Mouse (Mus musculus) small intestine, adult 2 months (tissue): ENCODE measurements around the gene Pip4k2a. TPM values are rescaled to one million over a fixed set of nuclear protein-coding genes. Genes with fewer than 3 reads are reported as not detected.

Experiments used
- H3K27ac ChIP-seq: fragments of 200-500 bp; 2 replicates; pipeline ENCODE4 v1.5.1; 2012; ENCODE audit warnings: low read depth, low read length, control low read depth, inconsistent platforms; ENCODE audit not compliant: insufficient read depth
- H3K27me3 ChIP-seq: fragments of 200-500 bp; 2 replicates; pipeline ENCODE4 v1.6.1; 2012; ENCODE audit warnings: mild to moderate bottlenecking, moderate library complexity, low read length, inconsistent platforms; ENCODE audit not compliant: control insufficient read depth, insufficient read depth
- H3K36me3 ChIP-seq: fragments of 200-500 bp; 2 replicates; pipeline ENCODE4 v1.6.1; 2012; ENCODE audit warnings: mild to moderate bottlenecking, low read length, control low read depth, inconsistent platforms; ENCODE audit not compliant: control insufficient read depth, insufficient read depth
- H3K4me1 ChIP-seq: fragments of 200-500 bp; 2 replicates; pipeline ENCODE4 v1.6.1; 2012; ENCODE audit warnings: low read length, inconsistent platforms, mixed read lengths; ENCODE audit not compliant: control insufficient read depth, insufficient read depth, insufficient read length
- H3K4me3 ChIP-seq: fragments of 200-500 bp; 2 replicates; pipeline ENCODE4 v1.5.1; 2012; ENCODE audit warnings: low read depth, mild to moderate bottlenecking, control low read depth, inconsistent platforms, low read length, moderate library complexity
- CTCF ChIP-seq: fragments of 200-500 bp; IDR thresholded peaks from 2 replicates; pipeline ENCODE4 v1.5.1; 2012; ENCODE audit warnings: low read depth, mild to moderate bottlenecking, control low read depth, inconsistent platforms, low read length, moderate library complexity, mixed read lengths; ENCODE audit not compliant: insufficient replicate concordance, insufficient read length; ENCODE audit errors: extremely low read depth
- POLR2A ChIP-seq: fragments of 200-500 bp; IDR thresholded peaks from 2 replicates; pipeline ENCODE4 v1.6.1; 2012; ENCODE audit warnings: low read depth, mild to moderate bottlenecking, control low read depth, inconsistent platforms, low read length, moderate library complexity
- WGBS: fragments of 180-500 bp; shearing (Covaris S2); methylation state at CpG from one replicate; pipeline ENCODE4 v1.1.7; 2018; 5-methylcytosine and 5-hydroxymethylcytosine counted together
- polyA plus RNA-seq: library from polyadenylated mRNA; depleted of rRNA; stranded (reverse); fragments of >200 nt; gene quantifications from 2 replicates; pipeline ENCODE4 v1.2.3, GENCODE M21; 2012

The Pip4k2a gene
- polyA plus RNA-seq, 1 experiment: 2.2 TPM

DNA sequence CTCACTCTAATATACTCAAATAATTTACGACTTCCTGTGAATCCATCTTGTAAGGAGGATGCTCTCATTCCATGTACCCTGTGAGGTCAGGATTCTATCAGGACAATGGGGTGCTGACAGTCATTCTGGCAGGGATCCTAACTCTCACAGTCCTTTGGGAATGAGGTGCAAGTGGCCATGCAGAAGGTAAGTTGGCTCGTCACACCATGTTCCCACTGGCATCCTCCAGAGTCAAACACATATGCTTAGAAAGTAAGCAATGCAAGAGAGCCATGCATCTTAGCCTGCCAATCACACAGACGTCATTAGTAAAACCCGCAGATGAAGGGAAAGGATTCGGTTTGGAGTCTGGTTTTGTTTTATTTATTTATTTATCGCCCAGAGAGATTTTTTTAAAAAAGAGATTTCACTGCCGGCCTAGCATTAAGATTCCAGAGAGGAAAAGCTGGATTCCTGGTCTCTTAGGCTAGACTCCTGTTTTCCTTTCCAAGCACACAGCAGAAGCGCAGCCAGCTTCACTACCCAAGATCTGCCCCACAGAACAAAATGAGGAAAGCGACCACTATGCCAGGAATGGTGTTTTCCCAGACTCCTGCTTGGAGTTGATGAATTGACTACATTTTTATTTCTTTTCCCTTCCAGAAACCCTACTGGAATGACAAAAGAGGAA, 82.4 kb downstream of the Pip4k2a start:
- Histone ChIP-seq H3K27me3 (no peaks in the 10 kb centered on the region), H3K27ac (no peak overlapping the region), H3K4me1 (peaks cover 5% of the 10 kb centered on the region; the same call in 1 of the 2 replicates), H3K36me3 (no peaks in the 10 kb centered on the region), H3K4me3 (no peak overlapping the region)
- 85% methylated on average over 9 of the region's 9 CpGs for WGBS
- TF ChIP-seq POLR2A (no peak), CTCF (no peak)

DNA sequence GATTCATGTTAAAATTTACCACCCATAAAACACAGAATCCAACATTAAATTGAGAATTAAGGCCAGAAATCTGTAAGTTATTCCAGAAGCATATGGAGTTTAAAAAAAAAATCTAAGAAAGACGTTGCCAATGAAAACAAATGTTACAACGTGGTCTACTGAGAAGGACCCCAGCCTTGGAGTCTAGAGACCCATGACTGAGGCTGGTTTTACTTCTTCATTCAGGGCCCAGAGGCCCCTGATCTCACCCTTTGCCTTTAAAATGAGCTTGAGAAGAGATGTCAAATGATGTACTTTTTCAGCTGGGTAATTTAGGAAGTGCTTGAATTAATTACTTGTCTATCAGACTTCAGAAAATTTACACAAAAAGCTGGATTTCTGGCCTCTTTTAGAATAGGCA, 83.2 kb downstream of the Pip4k2a start:
- Histone ChIP-seq H3K27ac (no peak overlapping the region), H3K27me3 (no peaks in the 10 kb centered on the region), H3K36me3 (no peaks in the 10 kb centered on the region), H3K4me1 (peaks cover 5% of the 10 kb centered on the region; the same call in 1 of the 2 replicates), H3K4me3 (no peak overlapping the region)
- WGBS: 80% methylated on average over 2 of the region's 2 CpGs
- no peak for TF ChIP-seq POLR2A
- TF ChIP-seq CTCF: no peak

DNA sequence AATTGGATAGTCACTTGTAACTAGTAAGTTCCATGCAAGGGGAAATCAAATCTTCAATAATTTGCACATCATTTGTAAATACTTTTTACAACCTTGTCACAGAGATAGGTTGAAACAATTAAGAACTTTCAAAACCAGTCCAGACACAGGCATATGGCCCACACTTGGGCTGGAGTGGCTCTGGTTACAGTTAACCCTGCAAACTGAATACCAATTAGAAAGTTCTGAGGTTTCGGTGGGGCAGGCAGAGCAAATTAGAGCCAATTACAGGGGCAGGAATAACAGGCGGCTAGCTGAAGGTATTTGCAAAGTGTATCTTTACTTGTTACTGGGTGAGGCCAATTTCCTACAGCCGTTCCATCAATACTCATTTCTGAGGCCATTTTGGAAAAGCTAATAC, 84.3 kb downstream of the Pip4k2a start:
- Histone ChIP-seq H3K27ac (no peak overlapping the region), H3K36me3 (no peaks in the 10 kb centered on the region), H3K27me3 (no peaks in the 10 kb centered on the region), H3K4me3 (no peak overlapping the region), H3K4me1 (peaks cover 5% of the 10 kb centered on the region; the same call in 1 of the 2 replicates)
- TF ChIP-seq CTCF (no peak), POLR2A (no peak)
- 68% methylated on average over 3 of the region's 3 CpGs for WGBS

DNA sequence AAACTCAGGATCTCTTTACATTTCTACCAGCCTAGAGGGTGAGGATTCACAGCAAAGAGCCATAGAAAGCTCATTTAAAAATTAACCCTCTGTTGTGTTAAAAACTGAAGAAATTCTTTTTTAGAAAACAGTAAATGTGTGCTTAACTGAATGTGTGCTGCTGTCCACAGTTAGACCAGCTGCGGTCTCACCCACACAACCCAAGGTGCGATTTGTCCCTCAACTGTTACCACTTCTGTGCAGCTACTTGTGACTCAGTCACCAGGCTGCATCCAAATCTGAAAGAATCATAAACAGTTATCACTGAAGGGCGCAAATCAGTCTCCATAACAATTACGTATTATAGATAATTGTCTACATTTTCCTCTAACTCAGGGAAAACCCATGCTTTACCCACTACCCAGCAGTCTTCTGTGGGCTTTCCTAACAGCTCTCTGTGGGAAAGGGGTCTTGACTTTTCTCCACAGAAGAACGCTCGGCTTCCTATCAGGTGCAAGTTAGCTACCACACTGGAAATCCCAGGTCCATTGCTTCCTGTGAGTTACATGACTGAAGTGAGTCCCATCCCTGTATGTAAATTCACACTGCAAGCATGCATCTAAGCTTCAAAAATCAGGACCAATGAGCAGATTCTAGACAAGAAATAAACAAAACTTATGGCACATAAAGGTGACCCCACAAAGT, 86.5 kb downstream of the Pip4k2a start:
- no peaks in the 10 kb centered on the region for H3K36me3 ChIP-seq
- WGBS: 87% methylated on average over 6 of the region's 6 CpGs
- no peak for TF ChIP-seq CTCF
- TF ChIP-seq POLR2A: no peak
- no peak overlapping the region for H3K4me3 ChIP-seq
- peaks cover 5% of the 10 kb centered on the region; the same call in 1 of the 2 replicates for H3K4me1 ChIP-seq
- no peak overlapping the region for H3K27ac ChIP-seq
- H3K27me3 ChIP-seq: no peaks in the 10 kb centered on the region

DNA sequence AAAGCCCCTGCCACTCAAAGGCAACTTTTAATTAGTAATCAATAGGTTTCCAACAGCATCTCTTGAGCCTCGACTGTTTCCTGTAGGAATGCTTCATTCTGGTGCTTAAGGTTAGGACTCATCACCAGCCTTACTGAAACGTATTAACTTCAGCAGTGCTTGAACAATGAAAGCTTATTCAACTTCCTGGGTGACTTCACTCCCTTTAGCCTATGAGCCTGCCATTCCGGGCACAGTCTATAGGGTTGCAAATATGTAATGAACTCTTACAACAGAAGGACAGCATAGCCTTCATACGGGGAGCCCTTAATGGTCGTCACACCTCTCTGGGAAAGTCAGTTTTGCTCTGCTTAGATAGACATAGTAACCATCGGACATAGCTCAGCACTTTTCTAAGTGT, 87.7 kb downstream of the Pip4k2a start:
- no peak overlapping the region for H3K4me3 ChIP-seq
- TF ChIP-seq POLR2A (no peak), CTCF (no peak)
- 79% methylated on average over 6 of the region's 6 CpGs for WGBS

GRCm38 (mm10) chr2:18909713-18910112, 88.2 kb downstream of the Pip4k2a start:
- 75% methylated on average over 6 of the region's 6 CpGs for WGBS
- no peak overlapping the region for H3K4me3 ChIP-seq
- H3K27ac ChIP-seq: no peak overlapping the region
- no peaks in the 10 kb centered on the region for H3K36me3 ChIP-seq
- TF ChIP-seq POLR2A (no peak), CTCF (no peak)
- H3K4me1 ChIP-seq: no peaks in the 10 kb centered on the region
- H3K27me3 ChIP-seq: no peaks in the 10 kb centered on the region

More for the DNA sequence above, 87.7 kb downstream of the Pip4k2a start:
- Histone ChIP-seq H3K27ac (no peak overlapping the region), H3K4me1 (peaks cover under 1% of the 10 kb centered on the region; the same call in 1 of the 2 replicates), H3K36me3 (no peaks in the 10 kb centered on the region), H3K27me3 (no peaks in the 10 kb centered on the region)

- 80% methylated on average over 8 of the region's 8 CpGs for WGBS
- Histone ChIP-seq H3K4me3 (no peak overlapping the region), H3K27me3 (no peaks in the 10 kb centered on the region), H3K36me3 (no peaks in the 10 kb centered on the region), H3K4me1 (no peaks in the 10 kb centered on the region), H3K27ac (no peak overlapping the region)
- TF ChIP-seq CTCF (no peak), POLR2A (no peak)
These were observed 90.7 kb downstream of the Pip4k2a start for GRCm38 (mm10) chr2:18907269-18907668.
